Mouse (Mus musculus) embryonic fibroblast, embryonic 13.5 days (primary cell): ENCODE measurements at regions not wholly inside any gene's neighbourhood (a gene's known extent, or its start where the extent isn't known, plus 50 kb on each side); places are given as distances from the start of the nearest gene placed in this dataset.

Experiments
- H3K27ac ChIP-seq: 2 replicates; pipeline ENCODE4 v1.5.1; 2012; ENCODE audit warnings: low read length, control low read depth, inconsistent platforms; ENCODE audit not compliant: insufficient read depth
- H3K4me1 ChIP-seq: 2 replicates; pipeline ENCODE4 v1.6.1; 2011; ENCODE audit warnings: low read length; ENCODE audit not compliant: control insufficient read depth, insufficient read depth
- H3K4me3 ChIP-seq: 2 replicates; pipeline ENCODE4 v1.5.1; 2011; ENCODE audit warnings: mild to moderate bottlenecking, control low read depth, low read length; ENCODE audit not compliant: insufficient read depth
- CTCF ChIP-seq: IDR thresholded peaks from 2 replicates; pipeline ENCODE4 v1.5.1; 2011; ENCODE audit warnings: mild to moderate bottlenecking, control low read depth, low read length, moderate library complexity, borderline replicate concordance; ENCODE audit not compliant: insufficient read depth
- POLR2A ChIP-seq: IDR thresholded peaks from 2 replicates; pipeline ENCODE4 v1.6.1; 2011; ENCODE audit warnings: low read depth, mild to moderate bottlenecking, control low read depth, low read length, moderate library complexity

- no peak overlapping the region for H3K4me3 ChIP-seq
- H3K27ac ChIP-seq: no peak overlapping the region
- H3K4me1 ChIP-seq: no peaks in the 10 kb centered on the region
- no peak for TF ChIP-seq POLR2A
- TF ChIP-seq CTCF: no peak
These were observed 122.9 kb upstream of the Atxn1 start for GRCm38 (mm10) chr13:46087663-46088062.

- TF ChIP-seq POLR2A (no peak), CTCF (no peak)
- no peak overlapping the region for H3K4me3 ChIP-seq
- H3K4me1 ChIP-seq: no peaks in the 10 kb centered on the region
- no peak overlapping the region for H3K27ac ChIP-seq
These were observed 112.1 kb upstream of the Atxn1 start for GRCm38 (mm10) chr13:46076879-46077278.

GRCm38 (mm10) chr13:46071670-46072069 is 106.9 kb upstream of the Atxn1 start:
- Histone ChIP-seq H3K27ac (no peak overlapping the region), H3K4me3 (no peak overlapping the region), H3K4me1 (no peaks in the 10 kb centered on the region)
- TF ChIP-seq POLR2A (no peak), CTCF (no peak)

GRCm38 (mm10) chr13:46069571-46069970 is 104.8 kb upstream of the Atxn1 start:
- H3K4me3 ChIP-seq: no peak overlapping the region
- no peak overlapping the region for H3K27ac ChIP-seq
- TF ChIP-seq CTCF (no peak), POLR2A (no peak)
- no peaks in the 10 kb centered on the region for H3K4me1 ChIP-seq

GRCm38 (mm10) chr13:46062758-46063157 is 98.0 kb upstream of the Atxn1 start:
- TF ChIP-seq CTCF (no peak), POLR2A (no peak)
- H3K4me1 ChIP-seq: no peaks in the 10 kb centered on the region
- H3K27ac ChIP-seq: no peak overlapping the region
- H3K4me3 ChIP-seq: no peak overlapping the region

- Histone ChIP-seq H3K27ac (no peak overlapping the region), H3K4me3 (no peak overlapping the region), H3K4me1 (no peaks in the 10 kb centered on the region)
- TF ChIP-seq CTCF: no peak
- TF ChIP-seq POLR2A: no peak
These were observed 95.1 kb upstream of the Atxn1 start for GRCm38 (mm10) chr13:46059870-46060269.

- no peak for TF ChIP-seq CTCF
- TF ChIP-seq POLR2A: no peak
- Histone ChIP-seq H3K4me1 (no peaks in the 10 kb centered on the region), H3K4me3 (no peak overlapping the region), H3K27ac (no peak overlapping the region)
These were observed 94.1 kb upstream of the Atxn1 start for GRCm38 (mm10) chr13:46058862-46059261.

GRCm38 (mm10) chr13:46058341-46058740 is 93.5 kb upstream of the Atxn1 start:
- no peak for TF ChIP-seq POLR2A
- TF ChIP-seq CTCF: no peak
- Histone ChIP-seq H3K4me1 (no peaks in the 10 kb centered on the region), H3K27ac (no peak overlapping the region), H3K4me3 (no peak overlapping the region)

GRCm38 (mm10) chr13:46055410-46055809 is 90.6 kb upstream of the Atxn1 start:
- H3K4me1 ChIP-seq: no peaks in the 10 kb centered on the region
- TF ChIP-seq CTCF: no peak
- no peak for TF ChIP-seq POLR2A
- H3K4me3 ChIP-seq: no peak overlapping the region
- no peak overlapping the region for H3K27ac ChIP-seq

GRCm38 (mm10) chr13:46043568-46043967 is 78.8 kb upstream of the Atxn1 start:
- H3K27ac ChIP-seq: no peak overlapping the region
- no peak overlapping the region for H3K4me3 ChIP-seq
- no peaks in the 10 kb centered on the region; the same call in 1 of the 2 replicates for H3K4me1 ChIP-seq
- TF ChIP-seq CTCF (no peak), POLR2A (no peak)

- Histone ChIP-seq H3K4me3 (no peak overlapping the region), H3K27ac (no peak overlapping the region), H3K4me1 (no peaks in the 10 kb centered on the region; the same call in 1 of the 2 replicates)
- TF ChIP-seq POLR2A (no peak), CTCF (no peak)
These were observed 78.2 kb upstream of the Atxn1 start for GRCm38 (mm10) chr13:46043016-46043415.

- TF ChIP-seq CTCF: no peak
- TF ChIP-seq POLR2A: no peak
- no peak overlapping the region for H3K27ac ChIP-seq
- no peaks in the 10 kb centered on the region; the same call in 1 of the 2 replicates for H3K4me1 ChIP-seq
These were observed 77.4 kb upstream of the Atxn1 start for GRCm38 (mm10) chr13:46042224-46042623.

More at GRCm38 (mm10) chr13:46042224-46042623, 77.4 kb upstream of the Atxn1 start:
- H3K4me3 ChIP-seq: no peak overlapping the region
